Mouse (Mus musculus) urinary bladder, adult 18-20 months (tissue): ENCODE data around the gene Whrn.
A peak's percentile ranks its signal among the peaks of the same experiment; 100 is the strongest.

Experiments
- DNase-seq, 2 experiments: peaks; one replicate each; pipeline ENCODE4 v3.0.0; 2022; ENCODE audit warnings: low spot score in 2 of 2, mixed read lengths in 2 of 2

Whrn gene

GRCm38 (mm10) chr4:63383474-63383873, 112.3 kb downstream of the Whrn start:
- DNase-seq, result no peak

GRCm38 (mm10) chr4:63382676-63383369, 113.0 kb downstream of the Whrn start:
- DNase-seq, result no peak

- no peak for DNase-seq
Observed at GRCm38 (mm10) chr4:63377483-63377882, 118.3 kb downstream of the Whrn start.

GRCm38 (mm10) chr4:63375367-63375766, 120.4 kb downstream of the Whrn start:
- DNase-seq, result no peak

GRCm38 (mm10) chr4:63374331-63374730, 121.5 kb downstream of the Whrn start:
- DNase-seq, result no peak

- no peak for DNase-seq
Observed at GRCm38 (mm10) chr4:63373404-63373803, 122.4 kb downstream of the Whrn start.

GRCm38 (mm10) chr4:63371890-63372289, 123.9 kb downstream of the Whrn start:
- no peak for DNase-seq

- no peak for DNase-seq
Observed at GRCm38 (mm10) chr4:63370897-63371296, 124.9 kb downstream of the Whrn start.

- DNase-seq, result peak; percentile 58 to 83
Observed at GRCm38 (mm10) chr4:63368577-63368976, 127.2 kb downstream of the Whrn start.
